Mouse (Mus musculus) gastrocnemius, adult 2 months (tissue): ENCODE measurements around the gene Ttll11. TPM values are rescaled to one million over a fixed set of nuclear protein-coding genes. Genes with fewer than 3 reads are reported as not detected.

ENCODE experiments used
- DNase-seq: peaks from one replicate; pipeline ENCODE4 v3.0.0; 2022
- H3K27ac ChIP-seq: fragments of 200-600 bp; 2 replicates; pipeline ENCODE4 v1.8.1; 2022; ENCODE audit warnings: mild to moderate bottlenecking
- H3K4me3 ChIP-seq: fragments of 200-600 bp; 2 replicates; pipeline ENCODE4 v1.8.1; 2022; ENCODE audit warnings: mild to moderate bottlenecking, moderate library complexity
- CTCF ChIP-seq: fragments of 200-600 bp; IDR thresholded peaks from 2 replicates; pipeline ENCODE4 v1.8.1; 2022; ENCODE audit warnings: antibody characterized with exemption, mild to moderate bottlenecking, moderate library complexity
- intact Hi-C: fragments of 180-260 bp; cut with DNase I; formaldehyde crosslinking; loops from one replicate; pipeline ENCODE4 v1.15.1; 2025
- total RNA-seq, 2 experiments: library from RNA; stranded (reverse); gene quantifications; 2 replicates each; pipeline ENCODE4 v1.2.3; 2021

Gene Ttll11
- total RNA-seq, 2 experiments from 2014 or later = 3.0 to 3.4 TPM

DNA sequence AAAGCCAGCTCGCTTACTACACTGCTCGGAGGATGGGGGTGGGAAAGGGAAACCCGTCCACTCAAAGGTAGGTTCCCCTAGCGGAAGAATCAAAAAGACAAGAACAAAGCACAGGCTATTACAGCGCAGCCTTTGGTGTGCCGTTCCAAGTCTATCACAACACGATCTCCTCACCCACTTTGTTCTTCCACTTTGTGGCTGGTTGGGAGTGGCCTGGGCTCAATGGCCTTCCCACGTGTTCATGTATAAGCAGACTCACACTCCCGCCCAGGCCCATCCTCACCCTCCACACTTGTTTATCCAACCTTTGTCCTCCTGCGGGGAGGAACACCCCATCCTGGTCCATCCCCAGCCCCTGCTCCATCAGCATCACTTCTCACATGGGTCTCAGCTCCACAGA is 196.3 kb downstream of the Ttll11 start:
- intact Hi-C loops = no loop called here
- TF ChIP-seq CTCF = no peak

DNA sequence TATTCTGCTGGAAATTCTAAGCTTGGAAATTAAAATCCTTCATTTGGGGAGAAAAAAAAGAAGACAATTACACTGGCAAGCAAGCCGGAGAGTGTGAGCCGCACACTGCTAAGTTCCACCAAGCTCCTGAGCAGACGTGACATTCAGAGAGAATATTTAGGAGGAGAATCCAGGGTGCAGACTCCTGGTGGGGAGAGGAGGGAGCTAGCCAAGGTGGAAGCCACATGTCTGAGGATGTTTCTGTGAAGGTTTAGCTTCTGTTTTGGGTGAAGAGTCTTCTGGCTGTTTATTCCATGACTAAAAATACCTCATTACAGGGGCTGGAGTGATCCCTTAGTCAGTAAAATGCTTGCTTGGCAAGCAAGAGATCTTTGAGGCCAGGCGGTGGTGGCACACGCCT is 200.4 kb downstream of the Ttll11 start:
- no peak for DNase-seq
- H3K4me3 ChIP-seq = no peak overlapping the region
- H3K27ac ChIP-seq = no peak overlapping the region
- intact Hi-C loops = no loop called here
- no peak for TF ChIP-seq CTCF

More for the DNA sequence above, 196.3 kb downstream of the Ttll11 start:
- no peak for DNase-seq
- Histone ChIP-seq H3K4me3 (no peak overlapping the region), H3K27ac (no peak overlapping the region)

DNA sequence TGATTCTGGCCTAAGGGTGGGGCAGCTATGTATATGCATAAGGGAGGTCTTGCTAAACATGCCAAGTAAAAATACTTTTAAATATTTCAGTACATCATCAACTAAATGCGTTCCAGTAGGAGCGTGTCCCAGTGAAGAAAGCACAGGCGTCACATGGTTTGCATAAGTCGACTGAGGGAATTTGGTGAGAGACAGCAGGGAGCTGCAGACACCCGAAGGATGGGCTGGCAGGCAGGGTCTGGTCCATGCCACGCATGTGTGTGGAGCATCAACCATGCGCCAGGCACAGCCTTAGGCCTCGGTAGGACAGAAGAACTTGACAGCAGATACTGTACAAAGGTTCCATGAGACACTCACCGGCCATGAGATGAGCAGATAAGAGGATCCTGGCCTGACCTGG is 202.8 kb downstream of the Ttll11 start:
- no peak overlapping the region for H3K4me3 ChIP-seq
- no peak for DNase-seq
- intact Hi-C loops = no loop called here
- no peak overlapping the region for H3K27ac ChIP-seq
- no peak for TF ChIP-seq CTCF

DNA sequence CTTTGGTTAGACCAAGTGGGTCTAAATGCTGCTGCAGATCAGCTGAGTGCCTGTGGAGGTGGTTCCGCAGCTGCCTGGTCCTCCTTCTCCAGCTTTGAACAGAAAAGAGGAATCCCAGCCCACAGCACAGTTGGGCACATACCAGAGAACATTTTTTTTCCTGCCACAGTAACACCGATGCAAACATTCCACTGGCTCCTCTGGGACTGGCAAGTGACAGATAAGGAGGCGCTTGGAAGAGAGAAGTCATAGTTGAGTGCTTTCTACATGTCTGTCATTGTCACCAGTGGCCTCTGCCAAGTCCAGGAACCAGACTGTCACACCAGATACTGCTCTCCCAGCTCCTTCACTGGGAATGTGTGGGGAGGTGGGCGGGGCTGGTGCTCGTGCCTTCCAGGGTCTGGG is 204.1 kb downstream of the Ttll11 start:
- intact Hi-C loops = no loop called here
- no peak overlapping the region for H3K4me3 ChIP-seq

DNA sequence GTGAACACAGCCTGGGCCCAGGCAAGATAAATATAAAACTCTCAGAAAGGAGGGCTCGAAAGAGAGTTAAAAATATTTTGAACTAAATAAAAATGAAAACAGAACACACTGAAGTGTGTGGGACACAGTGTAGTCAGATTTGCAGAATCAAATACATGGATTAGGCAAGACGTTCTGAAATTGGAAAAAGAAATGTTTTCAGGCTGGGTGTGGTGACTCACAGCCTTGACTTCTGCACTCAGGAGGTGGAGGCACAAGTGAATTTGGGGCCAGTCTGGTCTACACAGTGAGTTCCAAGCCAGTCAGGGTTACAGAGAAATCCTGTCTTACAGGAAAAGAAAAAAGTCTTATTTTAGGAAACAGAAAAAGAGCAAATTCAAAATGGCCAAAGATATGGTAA is 209.2 kb downstream of the Ttll11 start:
- intact Hi-C loops = no loop called here
- no peak for TF ChIP-seq CTCF
- Histone ChIP-seq H3K4me3 (no peak overlapping the region), H3K27ac (peak overlapping the region; percentile 38; the same call in 1 of the 2 replicates)
- no peak for DNase-seq

More for the DNA sequence above, 204.1 kb downstream of the Ttll11 start:
- DNase-seq = no peak
- no peak for TF ChIP-seq CTCF
- H3K27ac ChIP-seq = no peak overlapping the region

DNA sequence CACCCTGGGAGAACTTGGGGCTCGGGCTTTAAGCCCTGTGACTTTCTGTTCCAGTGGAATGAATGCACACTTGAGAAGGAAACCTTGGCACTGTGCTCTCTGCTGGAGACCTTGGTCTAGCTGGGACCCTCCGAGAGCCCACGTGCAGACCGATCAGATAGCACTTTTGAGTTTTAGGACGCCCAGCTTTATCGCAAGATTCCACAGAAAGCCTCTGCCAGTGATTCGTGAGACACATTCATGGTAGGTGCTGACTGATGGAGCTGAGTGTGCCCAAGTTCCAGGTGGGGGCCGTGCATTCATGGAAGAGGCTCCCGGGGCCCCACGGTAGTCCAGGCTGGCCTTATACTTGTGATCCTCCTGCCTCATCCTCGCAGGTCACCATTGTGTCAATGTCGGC is 210.3 kb downstream of the Ttll11 start:
- H3K27ac ChIP-seq = no peak overlapping the region
- DNase-seq = no peak
- no peak for TF ChIP-seq CTCF
- intact Hi-C loops = no loop called here
- no peak overlapping the region for H3K4me3 ChIP-seq

DNA sequence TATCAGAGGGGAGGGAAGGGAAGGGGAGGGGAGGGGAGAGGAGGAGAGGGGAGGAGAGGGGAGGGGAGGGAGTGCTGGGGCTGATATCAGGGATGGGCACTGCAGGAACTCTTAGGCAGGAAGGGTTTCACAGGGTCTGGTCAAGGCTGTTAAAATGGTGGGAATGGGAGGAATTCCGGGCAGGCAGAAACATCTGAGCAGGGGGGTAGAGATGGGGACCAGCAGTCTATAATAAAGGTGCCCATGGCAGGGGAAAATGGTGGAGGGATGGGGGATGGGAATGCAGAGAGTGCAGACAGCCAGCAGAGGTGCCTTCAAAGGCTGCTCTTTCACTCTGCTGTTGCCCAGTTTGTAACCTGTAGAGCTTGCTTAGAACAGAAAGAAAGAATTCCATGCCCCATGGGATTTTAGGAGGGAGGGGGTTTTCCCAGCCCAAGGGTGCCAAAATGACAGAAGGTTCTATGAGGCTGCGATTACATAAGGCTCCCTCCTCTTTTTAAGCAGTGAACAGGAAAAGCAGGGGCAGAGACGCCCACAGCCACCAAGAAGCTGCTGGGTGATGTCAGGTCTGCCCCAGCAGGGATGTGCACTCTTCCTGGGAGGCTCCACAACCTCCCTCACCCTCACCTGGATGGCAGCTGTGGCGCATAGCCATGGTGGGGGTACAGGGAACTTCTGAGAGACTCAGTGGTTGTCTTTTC is 211.0 kb downstream of the Ttll11 start:
- no peak for TF ChIP-seq CTCF
- no peak overlapping the region for H3K27ac ChIP-seq
- no peak for DNase-seq
- intact Hi-C loops = no loop called here
- H3K4me3 ChIP-seq = no peak overlapping the region

DNA sequence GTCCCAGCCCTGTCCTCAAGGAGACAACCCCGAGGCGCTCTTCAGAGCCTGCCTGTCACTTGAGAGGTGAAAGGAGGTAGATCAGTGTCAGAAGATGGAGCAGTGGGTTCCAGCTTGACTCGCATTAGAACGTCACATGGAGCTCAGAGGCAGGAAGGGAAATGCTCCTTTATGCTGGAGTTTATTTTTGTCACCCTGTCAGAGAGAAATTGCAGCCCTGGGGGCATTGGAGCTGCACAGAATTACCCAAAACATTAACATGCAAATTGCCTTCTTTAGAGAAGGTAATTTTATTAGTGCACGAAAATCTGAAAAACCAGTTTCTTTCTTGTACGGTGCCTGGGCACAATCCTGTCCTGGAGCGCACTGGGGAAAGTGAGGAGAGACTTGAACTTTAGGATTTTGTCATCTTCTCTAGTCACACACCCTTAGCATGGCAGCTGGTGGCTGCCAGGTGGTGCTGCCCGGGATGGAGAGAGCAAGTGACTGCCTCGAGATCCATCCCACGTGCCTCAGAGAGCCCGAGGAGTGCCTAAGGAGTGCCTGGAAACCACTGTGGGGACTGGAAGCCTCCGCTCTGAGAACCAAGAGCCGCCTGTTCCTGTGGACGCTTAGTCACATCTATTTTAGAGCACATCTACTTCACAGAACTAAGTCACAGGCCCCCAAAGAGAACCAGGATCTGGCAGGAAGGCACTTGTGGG is 211.7 kb downstream of the Ttll11 start:
- H3K27ac ChIP-seq = no peak overlapping the region
- no peak for TF ChIP-seq CTCF
- no peak overlapping the region for H3K4me3 ChIP-seq
- DNase-seq = no peak
- intact Hi-C loops = no loop called here

DNA sequence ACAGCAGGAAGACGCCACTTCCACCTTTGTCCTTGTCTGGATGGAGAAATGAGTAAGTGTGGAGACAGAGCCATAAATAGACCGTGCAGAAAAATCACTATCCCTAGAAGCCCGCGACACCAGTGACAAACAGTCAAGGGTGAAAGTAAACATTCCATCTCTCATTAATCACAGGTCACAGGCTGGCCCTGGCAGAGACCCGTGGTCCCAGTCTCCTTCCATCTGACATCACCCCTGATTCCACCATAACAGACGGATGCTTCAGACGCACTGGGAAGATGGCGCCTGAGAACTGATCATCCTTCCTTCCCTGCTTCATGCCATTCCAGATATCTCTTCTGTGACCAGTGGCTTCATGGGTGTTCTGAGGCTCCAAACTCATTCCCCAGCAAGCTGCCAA is 215.4 kb downstream of the Ttll11 start:
- intact Hi-C loops = no loop called here

DNA sequence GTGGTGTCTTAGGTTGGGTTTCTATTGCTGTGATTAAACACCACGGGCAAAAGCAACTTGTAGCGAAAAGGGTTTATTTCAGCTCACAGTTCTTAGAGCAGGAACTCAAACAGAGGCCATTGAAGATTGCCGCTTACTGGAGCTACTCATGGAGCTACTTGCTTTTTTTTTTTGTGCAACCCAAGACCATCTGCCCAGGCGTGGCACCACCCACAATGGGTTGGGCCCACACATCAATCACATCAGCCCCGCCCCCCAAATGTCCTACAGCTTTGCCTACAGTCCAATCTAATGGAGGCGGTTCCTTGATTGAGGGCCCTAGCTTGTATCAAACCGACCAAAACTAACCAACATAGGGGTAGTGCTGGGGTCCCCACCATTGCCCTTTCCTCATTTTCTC is 215.9 kb downstream of the Ttll11 start:
- Histone ChIP-seq H3K27ac (no peak overlapping the region), H3K4me3 (no peak overlapping the region)
- no peak for DNase-seq
- intact Hi-C loops = no loop called here
- TF ChIP-seq CTCF = no peak

More for the DNA sequence above, 215.4 kb downstream of the Ttll11 start:
- Histone ChIP-seq H3K4me3 (no peak overlapping the region), H3K27ac (no peak overlapping the region)
- DNase-seq = no peak
- no peak for TF ChIP-seq CTCF

DNA sequence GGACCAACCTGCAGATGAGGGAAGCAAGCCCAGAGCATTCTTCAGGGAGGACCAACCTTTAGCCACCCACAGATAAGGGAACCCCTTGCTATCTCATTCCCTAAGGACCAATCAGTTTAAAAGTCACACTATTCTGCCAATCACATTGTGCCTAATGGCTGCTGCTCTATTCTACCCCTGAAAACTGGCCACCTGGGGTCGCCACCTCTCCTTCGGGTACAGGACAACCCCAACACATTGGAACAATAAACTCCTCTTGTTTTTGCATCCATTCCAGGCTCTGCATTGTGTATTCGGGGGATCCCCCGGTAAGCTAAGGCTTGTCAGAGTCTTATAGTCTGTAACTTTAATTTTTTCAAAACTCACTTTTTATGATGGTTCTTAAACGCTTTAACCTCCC is 218.3 kb downstream of the Ttll11 start:
- intact Hi-C loops = no loop called here
- no peak for DNase-seq
- no peak overlapping the region for H3K4me3 ChIP-seq
- no peak; the same call in 1 of the 2 replicates for TF ChIP-seq CTCF
- no peak overlapping the region for H3K27ac ChIP-seq

DNA sequence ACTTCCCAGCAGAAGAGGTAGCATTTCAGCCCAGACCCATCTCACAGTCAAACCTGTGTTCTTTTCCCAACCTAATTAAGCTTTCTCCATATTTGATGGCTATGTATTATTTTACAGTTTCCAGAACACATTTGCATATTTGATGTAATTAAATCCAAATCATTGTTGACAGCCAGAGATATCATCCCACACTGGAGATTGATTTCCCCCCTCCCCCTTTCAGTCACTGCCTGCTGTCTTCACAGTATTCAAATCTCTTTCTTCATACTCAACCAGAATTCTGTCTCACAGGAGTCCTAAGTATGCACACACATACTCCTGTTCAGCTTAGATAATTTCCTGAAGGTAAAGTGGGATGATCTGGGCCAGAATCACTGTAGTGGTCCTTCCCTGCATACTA is 218.8 kb downstream of the Ttll11 start:
- no peak overlapping the region for H3K27ac ChIP-seq
- H3K4me3 ChIP-seq = no peak overlapping the region
- intact Hi-C loops = no loop called here
- DNase-seq = no peak
- TF ChIP-seq CTCF = no peak

DNA sequence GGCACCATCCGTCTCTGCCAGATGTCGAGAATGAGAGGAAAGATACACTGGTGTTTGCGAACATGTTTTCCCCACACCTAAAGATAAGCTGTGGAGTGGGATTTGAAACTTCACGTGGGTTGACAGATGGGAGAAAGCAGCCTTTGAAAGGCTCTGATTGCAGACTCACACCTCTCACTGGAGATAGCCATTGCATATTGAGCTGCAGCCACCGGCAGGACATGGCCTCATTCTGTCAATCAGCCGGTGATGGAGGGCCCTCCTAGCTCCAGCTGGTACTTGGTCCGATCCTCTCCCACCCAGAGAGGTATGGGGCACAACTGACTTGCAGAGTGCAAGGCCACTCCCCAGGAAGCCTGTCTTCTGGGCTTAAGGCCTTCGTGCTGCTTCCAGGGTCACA is 219.4 kb downstream of the Ttll11 start:
- Histone ChIP-seq H3K27ac (no peak overlapping the region), H3K4me3 (no peak overlapping the region)
- TF ChIP-seq CTCF = no peak
- intact Hi-C loops = no loop called here
- DNase-seq = no peak

DNA sequence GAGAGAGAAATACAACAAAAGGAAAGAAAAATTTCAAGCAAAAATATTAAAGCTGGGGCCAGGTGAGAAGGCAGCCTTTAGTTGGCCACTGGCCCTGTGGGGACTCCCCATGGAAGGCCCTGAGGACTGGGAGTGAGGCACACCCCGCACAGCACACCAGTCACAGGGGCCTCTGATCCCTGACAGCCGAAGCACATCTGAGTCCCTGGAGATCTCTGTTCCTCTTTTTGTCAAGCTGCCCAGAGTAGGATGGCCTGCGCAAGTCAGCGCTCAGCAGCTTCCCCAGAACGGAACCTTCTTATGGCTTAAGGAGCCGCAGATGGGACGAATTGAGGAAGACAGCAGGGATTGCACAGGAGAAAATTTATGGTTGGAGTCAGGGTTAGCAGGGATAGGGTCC is 223.2 kb downstream of the Ttll11 start:
- intact Hi-C loops = no loop called here
- DNase-seq = peak; percentile 35
- Histone ChIP-seq H3K4me3 (no peak overlapping the region), H3K27ac (no peak overlapping the region)
- no peak for TF ChIP-seq CTCF
